Mouse (Mus musculus) myocyte (in vitro differentiated cells): ENCODE measurements around the gene Zbtb38. TPM values are rescaled to one million over a fixed set of nuclear protein-coding genes. Genes with fewer than 3 reads are reported as not detected.

Source experiments
- H3K27me3 ChIP-seq: one replicate; pipeline ENCODE4 v1.6.1; 2011; ENCODE audit not compliant: control insufficient read depth, insufficient read depth, insufficient read length
- H3K36me3 ChIP-seq: one replicate; pipeline ENCODE4 v1.6.1; 2011; ENCODE audit not compliant: control insufficient read depth, insufficient read depth
- H3K4me2 ChIP-seq: one replicate; pipeline ENCODE4 v1.6.1; 2011; ENCODE audit warnings: low read depth, control low read depth
- H3K4me3 ChIP-seq: one replicate; pipeline ENCODE4 v1.5.1; 2011; ENCODE audit warnings: mild to moderate bottlenecking, control low read depth, moderate library complexity
- H3K79me2 ChIP-seq: one replicate; pipeline ENCODE4 v1.6.1; 2011; ENCODE audit not compliant: control insufficient read depth, insufficient read depth
- H3ac ChIP-seq: one replicate; pipeline ENCODE4 v1.6.1; 2011; ENCODE audit not compliant: control insufficient read depth, insufficient read length
- CEBPB ChIP-seq: IDR thresholded peaks from 2 replicates; pipeline ENCODE4 v1.6.1; 2011; ENCODE audit warnings: mild to moderate bottlenecking, moderate library complexity; ENCODE audit not compliant: poor library complexity, insufficient read depth, severe bottlenecking
- E2F4 ChIP-seq: IDR thresholded peaks from one replicate; pipeline ENCODE4 v1.6.1; 2011; ENCODE audit warnings: mild to moderate bottlenecking, control low read depth, moderate library complexity; ENCODE audit not compliant: insufficient read depth
- MAX ChIP-seq: IDR thresholded peaks from one replicate; pipeline ENCODE4 v1.6.1; 2011; ENCODE audit warnings: low read depth, mild to moderate bottlenecking, control low read depth
- MYOD1 ChIP-seq, 3 experiments: IDR thresholded peaks; one replicate each; pipeline ENCODE4 v1.6.1; 2011; ENCODE audit warnings: control low read depth in 2 of 3, low read depth in 2 of 3, mild to moderate bottlenecking in 2 of 3, moderate library complexity in 1 of 3; ENCODE audit not compliant: insufficient read length in 2 of 3, control insufficient read depth in 1 of 3
- MYOG ChIP-seq, 3 experiments: IDR thresholded peaks; one replicate each; pipeline ENCODE4 v1.6.1; 2011; ENCODE audit warnings: control low read depth in 2 of 3, low read depth in 2 of 3, mild to moderate bottlenecking in 2 of 3; ENCODE audit not compliant: insufficient read length in 2 of 3, control insufficient read depth in 1 of 3, insufficient read depth in 1 of 3
- POLR2A ChIP-seq: IDR thresholded peaks from one replicate; pipeline ENCODE4 v1.6.1; 2011; ENCODE audit warnings: low read depth, mild to moderate bottlenecking, control low read depth, moderate library complexity; ENCODE audit not compliant: insufficient read length
- POLR2AphosphoS2 ChIP-seq: IDR thresholded peaks from one replicate; pipeline ENCODE4 v1.6.1; 2011; ENCODE audit warnings: low read depth, control low read depth; ENCODE audit not compliant: insufficient read length
- REST ChIP-seq: IDR thresholded peaks from one replicate; pipeline ENCODE4 v1.6.1; 2011; ENCODE audit warnings: mild to moderate bottlenecking, control low read depth, moderate library complexity; ENCODE audit not compliant: insufficient read depth, insufficient read length
- SRF ChIP-seq: IDR thresholded peaks from one replicate; pipeline ENCODE4 v1.6.1; 2011; ENCODE audit warnings: low read depth; ENCODE audit not compliant: control insufficient read depth, insufficient read length
- TCF12 ChIP-seq: IDR thresholded peaks from one replicate; pipeline ENCODE4 v1.6.1; 2011; ENCODE audit warnings: mild to moderate bottlenecking, control low read depth; ENCODE audit not compliant: poor library complexity, insufficient read depth, severe bottlenecking
- TCF3 ChIP-seq: IDR thresholded peaks from one replicate; pipeline ENCODE4 v1.6.1; 2011; ENCODE audit warnings: low read depth, control low read depth; ENCODE audit not compliant: insufficient read length
- USF1 ChIP-seq: IDR thresholded peaks from one replicate; pipeline ENCODE4 v1.6.1; 2011; ENCODE audit warnings: low read depth, mild to moderate bottlenecking, control low read depth, moderate library complexity
- polyA plus RNA-seq: library from polyadenylated mRNA; unstranded; fragments of >200 nt; fragmentation: generic; extraction: Trizol; gene quantifications from one replicate; pipeline ENCODE4 v1.2.1, GENCODE M21; 2012; ENCODE audit warnings: missing spikeins

The Zbtb38 gene
- polyA plus RNA-seq, 1 experiment: 9.1 TPM

DNA sequence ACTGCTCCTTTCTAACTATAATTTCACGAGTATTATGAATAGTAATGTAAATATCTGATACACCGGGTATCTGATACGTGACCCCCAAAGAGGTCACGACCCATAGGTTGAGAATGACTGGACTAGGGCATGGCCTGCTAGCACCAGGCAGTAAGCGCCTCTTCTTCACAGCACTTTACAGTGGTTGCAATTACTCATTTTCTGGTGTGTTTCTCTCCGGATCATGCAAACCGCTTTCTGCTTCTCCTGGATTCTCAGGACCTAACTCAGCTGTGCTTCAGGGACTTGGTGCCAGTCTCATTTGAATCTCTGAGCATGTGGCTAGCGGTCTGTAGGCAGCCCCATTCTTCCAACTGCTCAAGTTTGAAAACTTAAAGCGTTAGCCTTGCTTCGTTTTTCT is 76.0 kb downstream of the Zbtb38 start:
- Histone ChIP-seq H3ac (no peak overlapping the region), H3K4me3 (no peak overlapping the region), H3K79me2 (no peaks in the 10 kb centered on the region)

DNA sequence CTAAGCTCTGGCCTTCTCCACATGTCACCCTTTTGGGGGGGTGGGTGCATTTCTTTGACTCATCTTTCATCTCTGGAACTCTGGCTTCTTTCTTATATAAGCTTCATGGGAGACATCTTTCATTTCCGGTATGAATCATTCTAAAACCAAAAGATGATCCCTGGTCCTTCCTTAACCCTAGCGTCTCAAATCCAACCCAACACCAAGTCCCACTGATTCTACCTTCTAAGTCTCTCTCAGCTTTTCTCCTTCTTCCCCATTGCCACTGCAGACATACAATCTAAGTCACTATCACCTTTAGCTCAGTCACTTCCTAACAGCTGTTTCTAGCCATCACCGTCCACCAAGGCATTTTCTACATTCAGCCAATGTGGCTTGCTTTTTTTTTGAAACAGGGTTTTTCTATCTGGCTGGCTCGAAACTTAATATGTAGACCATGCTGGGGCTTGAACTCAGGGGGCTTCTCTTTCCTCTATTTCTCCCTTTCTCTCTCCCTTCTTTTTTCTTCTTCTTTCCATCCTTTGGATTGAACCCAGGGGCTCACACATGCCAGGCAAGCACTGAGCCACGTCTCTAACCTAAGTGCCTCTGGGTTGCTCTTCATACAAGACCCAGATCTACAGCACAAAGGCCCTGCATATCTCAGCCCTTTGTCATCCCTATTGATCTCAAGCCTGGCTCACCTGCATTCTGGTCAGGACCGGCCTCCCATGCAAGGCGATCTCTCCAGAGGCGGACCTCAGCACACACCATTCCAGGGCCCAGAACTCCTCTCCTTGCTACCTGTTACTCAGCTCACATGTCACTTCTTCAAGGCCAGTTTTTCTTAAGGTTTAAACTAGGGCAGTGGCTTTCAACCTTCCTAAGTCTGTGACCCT is 76.6 kb downstream of the Zbtb38 start:
- H3K4me3 ChIP-seq: no peak overlapping the region
- no peaks in the 10 kb centered on the region for H3K36me3 ChIP-seq
- H3K79me2 ChIP-seq: no peaks in the 10 kb centered on the region
- no peak for TF ChIP-seq SRF
- no peak for TF ChIP-seq REST
- no peak for TF ChIP-seq CEBPB
- TF ChIP-seq MAX: no peak
- TF ChIP-seq POLR2A: no peak
- no peak for TF ChIP-seq E2F4
- H3K4me2 ChIP-seq: peak overlapping the region; percentile 24
- no peak overlapping the region for H3ac ChIP-seq
- no peaks in the 10 kb centered on the region for H3K27me3 ChIP-seq

More for the DNA sequence above, 76.0 kb downstream of the Zbtb38 start:
- H3K4me2 ChIP-seq: no peak overlapping the region
- no peak for TF ChIP-seq TCF12
- no peak for TF ChIP-seq E2F4
- TF ChIP-seq SRF: no peak
- no peak for TF ChIP-seq CEBPB
- no peak for TF ChIP-seq REST
- no peak for TF ChIP-seq TCF3
- TF ChIP-seq MYOD1 (IDR thresholded peaks at IDR 0.05; ENCODE audit: control insufficient read depth in 1 of 3, insufficient read length in 2 of 3, low read depth in 2 of 3): no peak
- no peak for TF ChIP-seq POLR2AphosphoS2
- TF ChIP-seq USF1: no peak
- TF ChIP-seq MYOG (IDR thresholded peaks at IDR 0.05; ENCODE audit: control insufficient read depth in 1 of 3, insufficient read depth in 1 of 3, insufficient read length in 2 of 3, low read depth in 2 of 3): no peak
- no peak for TF ChIP-seq MAX
- TF ChIP-seq POLR2A: no peak
- peaks cover under 1% of the 10 kb centered on the region for H3K36me3 ChIP-seq
- H3K27me3 ChIP-seq: no peaks in the 10 kb centered on the region

DNA sequence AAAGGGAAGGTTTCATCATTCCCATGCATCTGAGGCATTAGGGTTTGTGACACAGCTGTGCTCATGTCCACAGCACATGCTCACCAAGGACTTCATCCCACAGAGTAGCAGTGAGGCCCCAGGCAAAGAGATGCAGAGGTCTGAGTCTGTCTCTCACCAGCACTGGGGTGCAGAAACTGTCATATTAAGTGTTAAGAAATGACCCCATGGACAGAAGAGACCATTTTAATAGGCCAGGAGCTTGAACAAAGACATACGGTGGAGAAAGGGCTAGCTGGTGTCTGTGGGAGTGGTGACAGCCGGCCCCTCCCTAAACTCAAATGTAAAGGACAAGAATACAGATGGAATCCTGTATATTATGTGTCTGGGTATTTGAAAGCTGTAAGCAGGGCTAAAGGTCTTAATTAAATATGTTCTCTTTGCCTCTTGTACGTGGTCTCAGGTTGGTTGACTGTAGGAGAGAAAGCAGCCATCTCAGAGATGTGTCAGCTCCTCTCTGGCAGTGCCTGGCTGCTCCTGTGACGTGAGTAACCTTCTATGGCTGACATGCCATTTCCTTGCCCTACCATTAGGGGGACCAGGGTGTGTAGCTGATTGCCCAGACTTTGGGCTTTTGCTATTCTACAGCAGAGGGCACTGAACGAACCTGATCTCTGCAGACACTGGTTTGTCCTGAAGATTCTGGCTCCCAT is 77.4 kb downstream of the Zbtb38 start:
- TF ChIP-seq E2F4: no peak
- TF ChIP-seq MAX: no peak
- no peak for TF ChIP-seq USF1
- TF ChIP-seq CEBPB: no peak
- no peak for TF ChIP-seq SRF
- TF ChIP-seq MYOG (IDR thresholded peaks at IDR 0.05; ENCODE audit: control insufficient read depth in 1 of 3, insufficient read depth in 1 of 3, insufficient read length in 2 of 3, low read depth in 2 of 3): no peak
- Histone ChIP-seq H3ac (no peak overlapping the region), H3K79me2 (no peaks in the 10 kb centered on the region), H3K4me2 (peak overlapping the region; percentile 24), H3K27me3 (no peaks in the 10 kb centered on the region), H3K4me3 (no peak overlapping the region), H3K36me3 (no peaks in the 10 kb centered on the region)

DNA sequence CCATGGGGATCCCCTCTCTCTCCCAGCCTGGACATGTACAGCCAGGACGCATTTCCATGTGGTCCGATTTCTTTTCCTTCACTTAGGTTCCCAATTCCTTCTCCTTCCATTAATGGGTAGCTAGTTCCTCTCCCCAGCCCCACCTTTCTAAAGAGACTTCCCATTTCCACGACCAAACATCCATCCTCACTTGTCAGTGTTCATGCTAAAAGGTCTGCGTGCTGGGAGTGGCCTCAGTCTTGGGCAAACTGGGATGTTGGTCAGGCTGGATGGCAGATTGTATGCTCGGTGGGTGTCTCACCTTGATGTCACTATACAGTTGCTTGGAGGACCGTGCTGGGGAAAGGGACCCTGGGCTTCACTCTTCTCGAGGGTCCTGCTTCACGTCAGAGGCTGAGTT is 78.3 kb downstream of the Zbtb38 start:
- TF ChIP-seq CEBPB (no peak), POLR2AphosphoS2 (no peak), TCF12 (no peak), MYOD1 (IDR thresholded peaks at IDR 0.05; ENCODE audit: control insufficient read depth in 1 of 3, insufficient read length in 2 of 3, low read depth in 2 of 3) (no peak), MAX (no peak), MYOG (IDR thresholded peaks at IDR 0.05; ENCODE audit: control insufficient read depth in 1 of 3, insufficient read depth in 1 of 3, insufficient read length in 2 of 3, low read depth in 2 of 3) (no peak), USF1 (no peak), REST (no peak), SRF (no peak), E2F4 (no peak)
- Histone ChIP-seq H3K4me3 (no peak overlapping the region), H3K4me2 (no peak overlapping the region), H3K27me3 (no peaks in the 10 kb centered on the region), H3ac (no peak overlapping the region), H3K79me2 (no peaks in the 10 kb centered on the region), H3K36me3 (no peaks in the 10 kb centered on the region)

DNA sequence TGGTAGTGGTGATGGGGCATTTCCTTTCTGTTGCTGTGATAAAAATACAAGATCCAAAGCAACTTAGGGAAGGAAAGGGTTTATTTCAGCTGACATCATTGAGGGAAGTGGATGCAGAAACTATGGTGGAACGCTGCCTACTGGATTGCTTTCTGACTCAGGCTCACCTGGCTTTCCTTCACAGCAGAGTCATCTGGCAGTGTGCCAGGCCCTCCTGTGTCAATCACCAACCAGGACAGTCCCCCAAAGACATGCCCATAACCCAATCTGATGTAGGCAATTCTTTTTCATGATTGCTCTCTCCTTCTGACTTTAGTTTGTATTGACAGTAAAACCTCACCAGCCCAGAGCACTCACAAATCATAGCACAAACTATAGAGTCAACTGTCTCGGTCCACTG is 80.2 kb downstream of the Zbtb38 start:
- Histone ChIP-seq H3K79me2 (no peaks in the 10 kb centered on the region), H3K4me2 (no peak overlapping the region), H3K36me3 (no peaks in the 10 kb centered on the region), H3K4me3 (no peak overlapping the region), H3ac (no peak overlapping the region), H3K27me3 (no peaks in the 10 kb centered on the region)
- TF ChIP-seq TCF3 (no peak), TCF12 (no peak), POLR2A (no peak), USF1 (no peak), MYOG (IDR thresholded peaks at IDR 0.05; ENCODE audit: control insufficient read depth in 1 of 3, insufficient read depth in 1 of 3, insufficient read length in 2 of 3, low read depth in 2 of 3) (no peak), MAX (no peak), E2F4 (no peak), CEBPB (no peak), REST (no peak), MYOD1 (IDR thresholded peaks at IDR 0.05; ENCODE audit: control insufficient read depth in 1 of 3, insufficient read length in 2 of 3, low read depth in 2 of 3) (no peak)
